Mouse (Mus musculus) hindbrain, embryonic 14.5 days (tissue): ENCODE measurements around the gene Actn4. TPM values are rescaled to one million over a fixed set of nuclear protein-coding genes. Genes with fewer than 3 reads are reported as not detected.
A peak's percentile ranks its signal among the peaks of the same experiment; 100 is the strongest.
"Not testable (repeated sequence)": the region's sequence is repeated elsewhere in the genome, so short reads cannot be mapped to it uniquely, and the experiment has no call there.

ENCODE experiments used
- ATAC-seq: fragments of 200-750 bp; cut with Nextera tagmentation; 2 replicates; pipeline ENCODE4 v1.8.0; 2017; ENCODE audit warnings: moderate number of reproducible peaks, mild to moderate bottlenecking, moderate TSS enrichment, moderate library complexity; ENCODE audit not compliant: low FRiP score
- DNase-seq: peaks from one replicate; pipeline ENCODE4 v3.0.0-alpha.2; 2015; ENCODE audit warnings: low spot score
- H3K27ac ChIP-seq: fragments of 300-500 bp; sonication (generic); 2 replicates; pipeline ENCODE4 v1.5.1; 2014; ENCODE audit warnings: mild to moderate bottlenecking, moderate library complexity
- H3K27me3 ChIP-seq: fragments of 300-500 bp; sonication (generic); 2 replicates; pipeline ENCODE4 v1.6.1; 2014; ENCODE audit warnings: mild to moderate bottlenecking, low read length, mixed read lengths; ENCODE audit not compliant: control insufficient read depth, insufficient read depth
- H3K36me3 ChIP-seq: fragments of 300-500 bp; sonication (generic); replicated peaks from 2 replicates; pipeline ENCODE4 v1.6.1; 2014; ENCODE audit not compliant: control insufficient read depth, insufficient read depth
- H3K4me1 ChIP-seq: fragments of 300-500 bp; sonication (generic); replicated peaks from 2 replicates; pipeline ENCODE4 v1.6.1; 2014; ENCODE audit warnings: antibody characterized with exemption, low read length, mixed read lengths; ENCODE audit not compliant: control insufficient read depth, insufficient read depth
- H3K4me2 ChIP-seq: fragments of 300-500 bp; sonication (generic); replicated peaks from 2 replicates; pipeline ENCODE4 v1.6.1; 2014; ENCODE audit warnings: mild to moderate bottlenecking, moderate library complexity
- H3K4me3 ChIP-seq: fragments of 300-500 bp; sonication (generic); replicated peaks from 2 replicates; pipeline ENCODE4 v1.5.1; 2014; ENCODE audit warnings: mild to moderate bottlenecking, low read length
- H3K9ac ChIP-seq: fragments of 300-500 bp; sonication (generic); 2 replicates; pipeline ENCODE4 v1.6.1; 2014
- H3K9me3 ChIP-seq: fragments of 300-500 bp; sonication (generic); 2 replicates; pipeline ENCODE4 v1.6.1; 2016; ENCODE audit warnings: low read length; ENCODE audit not compliant: control insufficient read depth
- WGBS: fragments of 180-500 bp; shearing (Covaris S2); extraction: QIAGEN DNeasy Blood & Tissue Kit; methylation state at CpG from one replicate; pipeline ENCODE4 v1.1.7; 2014; 5-methylcytosine and 5-hydroxymethylcytosine counted together
- polyA plus RNA-seq: library from polyadenylated mRNA; unstranded; fragments of >200 nt; fragmentation: Nextera tagmentation; extraction: Ambion mirVana; gene quantifications from 2 replicates; pipeline ENCODE4 v1.2.1, GENCODE M21; 2014

Gene Actn4
- polyA plus RNA-seq, 1 experiment from 2014 or later = 133 TPM

GRCm38 (mm10) chr7:28972542-28972985 lies 10.4 kb upstream of the Actn4 start:
- Histone ChIP-seq H3K9ac (no peak overlapping the region), H3K9me3 (no peaks in the 10 kb centered on the region), H3K4me2 (no peak overlapping the region), H3K36me3 (peaks cover 58% of the 10 kb centered on the region), H3K4me1 (no peaks in the 10 kb centered on the region), H3K4me3 (no peak overlapping the region), H3K27ac (no peak overlapping the region), H3K27me3 (no peaks in the 10 kb centered on the region)
- 69% methylated on average over 8 of the region's 8 CpGs for WGBS
- peak; percentile 74 for DNase-seq
- ATAC-seq = no peak

- Histone ChIP-seq H3K27me3 (no peaks in the 10 kb centered on the region), H3K27ac (no peak overlapping the region), H3K4me1 (no peaks in the 10 kb centered on the region), H3K36me3 (peaks cover 51% of the 10 kb centered on the region), H3K9me3 (no peaks in the 10 kb centered on the region), H3K4me3 (no peak overlapping the region), H3K9ac (no peak overlapping the region), H3K4me2 (no peak overlapping the region)
- DNase-seq (no peak), ATAC-seq (no peak)
- 88% methylated on average over 6 of the region's 6 CpGs for WGBS
These were observed 9.7 kb upstream of the Actn4 start for GRCm38 (mm10) chr7:28971770-28972269.

- H3K36me3 ChIP-seq = peaks cover 44% of the 10 kb centered on the region
- peak; percentile 19; the same call in 1 of the 2 replicates for ATAC-seq
These were observed 8.9 kb upstream of the Actn4 start for GRCm38 (mm10) chr7:28971029-28971428.

GRCm38 (mm10) chr7:28969672-28970394 lies 7.7 kb upstream of the Actn4 start:
- no peaks in the 10 kb centered on the region for H3K9me3 ChIP-seq
- 79% methylated on average over 12 of the region's 12 CpGs for WGBS
- peaks cover 37% of the 10 kb centered on the region for H3K36me3 ChIP-seq
- no peak overlapping the region for H3K4me3 ChIP-seq
- no peak overlapping the region for H3K9ac ChIP-seq
- H3K27me3 ChIP-seq = no peaks in the 10 kb centered on the region
- no peak overlapping the region for H3K27ac ChIP-seq
- ATAC-seq = no peak
- no peak for DNase-seq
- no peaks in the 10 kb centered on the region for H3K4me1 ChIP-seq
- no peak overlapping the region for H3K4me2 ChIP-seq

More at GRCm38 (mm10) chr7:28971029-28971428, 8.9 kb upstream of the Actn4 start:
- 90% methylated on average over 7 of the region's 7 CpGs for WGBS
- Histone ChIP-seq H3K9ac (no peak overlapping the region), H3K4me2 (no peak overlapping the region), H3K4me1 (no peaks in the 10 kb centered on the region), H3K27me3 (no peaks in the 10 kb centered on the region), H3K27ac (no peak overlapping the region), H3K9me3 (no peaks in the 10 kb centered on the region), H3K4me3 (no peak overlapping the region)
- DNase-seq = no peak

- no peaks in the 10 kb centered on the region for H3K4me1 ChIP-seq
- DNase-seq (no peak), ATAC-seq (no peak)
- no peaks in the 10 kb centered on the region for H3K9me3 ChIP-seq
- no peak overlapping the region for H3K9ac ChIP-seq
- H3K4me3 ChIP-seq = no peak overlapping the region
- no peak overlapping the region for H3K27ac ChIP-seq
- H3K27me3 ChIP-seq = no peaks in the 10 kb centered on the region
- H3K36me3 ChIP-seq = peaks cover 31% of the 10 kb centered on the region
- WGBS = 95% methylated on average over 1 of the region's 1 CpGs
- no peak overlapping the region for H3K4me2 ChIP-seq
These were observed 7.1 kb upstream of the Actn4 start for GRCm38 (mm10) chr7:28969271-28969670.

GRCm38 (mm10) chr7:28968120-28968519 lies 6.0 kb upstream of the Actn4 start:
- H3K36me3 ChIP-seq = peaks cover 20% of the 10 kb centered on the region
- not testable (repeated sequence) for H3K27ac ChIP-seq, ATAC-seq, H3K4me1 ChIP-seq, H3K27me3 ChIP-seq, H3K9ac ChIP-seq, DNase-seq, H3K9me3 ChIP-seq, H3K4me2 ChIP-seq, H3K4me3 ChIP-seq
- 97% methylated on average over 8 of the region's 8 CpGs for WGBS

GRCm38 (mm10) chr7:28966751-28967505 lies 4.8 kb upstream of the Actn4 start:
- Histone ChIP-seq H3K9me3 (no peaks in the 10 kb centered on the region), H3K9ac (no peak overlapping the region), H3K4me3 (no peak overlapping the region), H3K4me2 (no peak overlapping the region), H3K4me1 (no peaks in the 10 kb centered on the region), H3K36me3 (peaks cover 11% of the 10 kb centered on the region), H3K27ac (no peak overlapping the region), H3K27me3 (no peaks in the 10 kb centered on the region)
- ATAC-seq (no peak), DNase-seq (no peak)
- WGBS = 71% methylated on average over 4 of the region's 4 CpGs

- no peak overlapping the region for H3K4me2 ChIP-seq
- no peak overlapping the region for H3K4me3 ChIP-seq
- no peaks in the 10 kb centered on the region for H3K9me3 ChIP-seq
- peaks cover 3% of the 10 kb centered on the region for H3K36me3 ChIP-seq
- no peaks in the 10 kb centered on the region for H3K27me3 ChIP-seq
- no peak overlapping the region for H3K9ac ChIP-seq
- 80% methylated on average over 5 of the region's 5 CpGs for WGBS
- no peak overlapping the region for H3K27ac ChIP-seq
- no peak for DNase-seq
- ATAC-seq = no peak
- peaks cover 3% of the 10 kb centered on the region for H3K4me1 ChIP-seq
These were observed 4.0 kb upstream of the Actn4 start for GRCm38 (mm10) chr7:28966181-28966580.

GRCm38 (mm10) chr7:28965346-28965840 lies 3.3 kb upstream of the Actn4 start:
- 87% methylated on average over 5 of the region's 5 CpGs for WGBS
- H3K27me3 ChIP-seq = no peaks in the 10 kb centered on the region
- ATAC-seq (no peak), DNase-seq (no peak)
- H3K9ac ChIP-seq = no peak overlapping the region
- H3K4me2 ChIP-seq = no peak overlapping the region
- peaks cover 11% of the 10 kb centered on the region for H3K4me1 ChIP-seq
- no peaks in the 10 kb centered on the region for H3K36me3 ChIP-seq
- H3K4me3 ChIP-seq = no peak overlapping the region
- no peaks in the 10 kb centered on the region for H3K9me3 ChIP-seq
- no peak overlapping the region for H3K27ac ChIP-seq
